Mouse (Mus musculus) MEL (cell line): ENCODE measurements around the gene Il17rc. TPM values are rescaled to one million over a fixed set of nuclear protein-coding genes. Genes with fewer than 3 reads are reported as not detected.

Source experiments
- DNase-seq: peaks from one replicate; pipeline ENCODE4 v3.0.0; 2011; ENCODE audit warnings: low read depth, low spot score
- H3K27ac ChIP-seq: 2 replicates; pipeline ENCODE4 v1.5.1; 2012; ENCODE audit warnings: low read depth, mild to moderate bottlenecking, control low read depth, low read length, moderate library complexity; ENCODE audit not compliant: control insufficient read depth
- H3K27me3 ChIP-seq, 2 experiments: fragments of 150-350 bp in 1 of 2; sonication (generic) in 1 of 2; 2 replicates each; pipeline ENCODE4 v1.6.1; 2012; ENCODE audit warnings: low read length in 2 of 2, mild to moderate bottlenecking in 2 of 2, improper control_type of control experiment in 1 of 2, moderate library complexity in 1 of 2; ENCODE audit not compliant: insufficient read depth in 2 of 2, control insufficient read depth in 1 of 2
- H3K36me3 ChIP-seq, 2 experiments: 2 replicates each; pipeline ENCODE4 v1.6.1; 2012 to 2014; ENCODE audit warnings: low read length in 2 of 2, improper control_type of control experiment in 1 of 2, inconsistent platforms in 1 of 2, mild to moderate bottlenecking in 1 of 2; ENCODE audit not compliant: insufficient read depth in 2 of 2, control insufficient read depth in 1 of 2
- H3K4me1 ChIP-seq, 2 experiments: fragments of 150-350 bp in 1 of 2; sonication (generic) in 1 of 2; 2 replicates each; pipeline ENCODE4 v1.6.1; 2012; ENCODE audit warnings: low read length in 2 of 2, improper control_type of control experiment in 1 of 2, mild to moderate bottlenecking in 1 of 2; ENCODE audit not compliant: insufficient read depth in 2 of 2, control insufficient read depth in 1 of 2
- H3K4me3 ChIP-seq, 2 experiments: fragments of 150-350 bp in 1 of 2; sonication (generic) in 1 of 2; 2 replicates each; pipeline ENCODE4 v1.5.1; 2012; ENCODE audit warnings: low read depth in 2 of 2, low read length in 2 of 2, mild to moderate bottlenecking in 2 of 2, moderate library complexity in 2 of 2, control low read depth in 1 of 2, improper control_type of control experiment in 1 of 2; ENCODE audit not compliant: control insufficient read depth in 1 of 2, insufficient read depth in 1 of 2
- H3K79me2 ChIP-seq: 2 replicates; pipeline ENCODE4 v1.6.1; 2012; ENCODE audit warnings: mild to moderate bottlenecking, low read length, moderate library complexity; ENCODE audit not compliant: control insufficient read depth, poor library complexity, insufficient read depth
- H3K9ac ChIP-seq: 2 replicates; pipeline ENCODE4 v1.6.1; 2012; ENCODE audit warnings: low read depth, mild to moderate bottlenecking, control low read depth, low read length, moderate library complexity; ENCODE audit not compliant: control insufficient read depth, poor library complexity, severe bottlenecking
- H3K9me3 ChIP-seq: fragments of 150-350 bp; sonication (generic); replicated peaks from 2 replicates; pipeline ENCODE4 v1.6.1; 2012; ENCODE audit warnings: mild to moderate bottlenecking, low read length, improper control_type of control experiment, moderate library complexity; ENCODE audit not compliant: insufficient read depth
- BHLHE40 ChIP-seq: IDR thresholded peaks from 2 replicates; pipeline ENCODE4 v1.6.1; 2012; ENCODE audit warnings: low read depth, mild to moderate bottlenecking, inconsistent platforms, low read length, improper control_type of control experiment, borderline replicate concordance
- E2F4 ChIP-seq: IDR thresholded peaks from 2 replicates; pipeline ENCODE4 v1.6.1; 2011; ENCODE audit warnings: low read depth, low read length, improper control_type of control experiment, borderline replicate concordance
- ELF1 ChIP-seq: IDR thresholded peaks from 2 replicates; pipeline ENCODE4 v1.6.1; 2014; ENCODE audit warnings: low read depth, mild to moderate bottlenecking, inconsistent platforms, low read length, improper control_type of control experiment, moderate library complexity
- GABPA ChIP-seq: IDR thresholded peaks from 2 replicates; pipeline ENCODE4 v1.6.1; 2012; ENCODE audit warnings: low read depth, mild to moderate bottlenecking, inconsistent platforms, low read length, improper control_type of control experiment, moderate library complexity
- JUND ChIP-seq: IDR thresholded peaks from 2 replicates; pipeline ENCODE4 v1.6.1; 2011; ENCODE audit warnings: low read depth, mild to moderate bottlenecking, improper control_type of control experiment, low read length
- KAT2A ChIP-seq: conservative IDR thresholded peaks from 2 replicates; pipeline ENCODE4 v1.6.1; 2012; ENCODE audit warnings: low read depth, low read length, improper control_type of control experiment, inconsistent platforms
- MAX ChIP-seq: IDR thresholded peaks from 2 replicates; pipeline ENCODE4 v1.6.1; 2011; ENCODE audit warnings: low read length, improper control_type of control experiment
- MEF2A ChIP-seq: IDR thresholded peaks from 2 replicates; pipeline ENCODE4 v1.6.1; 2014; ENCODE audit warnings: low read depth, mild to moderate bottlenecking, inconsistent platforms, low read length, improper control_type of control experiment; ENCODE audit not compliant: poor library complexity, insufficient replicate concordance, severe bottlenecking; ENCODE audit errors: extremely low read depth
- MYB ChIP-seq: IDR thresholded peaks from 2 replicates; pipeline ENCODE4 v1.6.1; 2011; ENCODE audit warnings: mild to moderate bottlenecking, low read depth, low read length, improper control_type of control experiment
- MYC ChIP-seq: IDR thresholded peaks from 2 replicates; pipeline ENCODE4 v1.6.1; 2011; ENCODE audit warnings: low read depth, mild to moderate bottlenecking, low read length, improper control_type of control experiment, moderate library complexity
- NRF1 ChIP-seq: IDR thresholded peaks from 2 replicates; pipeline ENCODE4 v1.6.1; 2014; ENCODE audit warnings: low read depth, mild to moderate bottlenecking, inconsistent platforms, low read length, improper control_type of control experiment, moderate library complexity; ENCODE audit not compliant: poor library complexity, insufficient read depth, severe bottlenecking
- POLR2A ChIP-seq, 2 experiments: IDR thresholded peaks; 2 replicates each; pipeline ENCODE4 v1.6.1; 2011 to 2012; ENCODE audit warnings: low read length in 2 of 2, mild to moderate bottlenecking in 2 of 2, control low read depth in 1 of 2, improper control_type of control experiment in 1 of 2, low read depth in 1 of 2, moderate library complexity in 1 of 2; ENCODE audit not compliant: control insufficient read depth in 1 of 2, insufficient read depth in 1 of 2, poor library complexity in 1 of 2
- POLR2AphosphoS2 ChIP-seq: IDR thresholded peaks from 2 replicates; pipeline ENCODE4 v1.6.1; 2011; ENCODE audit warnings: low read length, improper control_type of control experiment
- RAD21 ChIP-seq: IDR thresholded peaks from 2 replicates; pipeline ENCODE4 v1.6.1; 2011; ENCODE audit warnings: mild to moderate bottlenecking, low read depth, low read length, improper control_type of control experiment
- RCOR1 ChIP-seq: IDR thresholded peaks from 2 replicates; pipeline ENCODE4 v1.6.1; 2012; ENCODE audit warnings: low read depth, mild to moderate bottlenecking, inconsistent platforms, low read length, improper control_type of control experiment
- SIN3A ChIP-seq: IDR thresholded peaks from 2 replicates; pipeline ENCODE4 v1.6.1; 2012; ENCODE audit warnings: low read length, improper control_type of control experiment, inconsistent platforms
- SMC3 ChIP-seq: IDR thresholded peaks from 2 replicates; pipeline ENCODE4 v1.6.1; 2011; ENCODE audit warnings: low read depth, low read length, improper control_type of control experiment
- TBP ChIP-seq: IDR thresholded peaks from 2 replicates; pipeline ENCODE4 v1.8.0; 2011; ENCODE audit warnings: low read depth, low read length, improper control_type of control experiment
- UBTF ChIP-seq: IDR thresholded peaks from 2 replicates; pipeline ENCODE4 v1.6.1; 2012; ENCODE audit warnings: low read depth, mild to moderate bottlenecking, inconsistent platforms, low read length, improper control_type of control experiment, moderate library complexity, borderline replicate concordance; ENCODE audit not compliant: insufficient read depth
- ZC3H11A ChIP-seq: IDR thresholded peaks from 2 replicates; pipeline ENCODE4 v1.6.1; 2012; ENCODE audit warnings: low read depth, mild to moderate bottlenecking, inconsistent platforms, low read length, improper control_type of control experiment
- polyA plus RNA-seq, 2 experiments: library from polyadenylated mRNA; stranded (reverse) in 1 of 2; unstranded in 1 of 2; fragments of >175 nt in 1 of 2; fragments of >200 nt in 1 of 2; gene quantifications; 2 replicates each; pipeline versions ENCODE4 v1.2.1 to v1.2.4; 2012; ENCODE audit warnings: low replicate concordance in 2 of 2, low read depth in 1 of 2; ENCODE audit not compliant: insufficient read length in 2 of 2, insufficient read depth in 1 of 2, missing spikeins in 1 of 2
- total RNA-seq: library from RNA; depleted of rRNA; stranded (reverse); fragments of 300-350 nt; gene quantifications from 2 replicates; pipeline ENCODE4 v1.2.3, GENCODE M21; 2012

Gene Il17rc
- total and polyA plus RNA-seq, 3 experiments, result 1.2 to 1.8 TPM; not detected in 1

DNA sequence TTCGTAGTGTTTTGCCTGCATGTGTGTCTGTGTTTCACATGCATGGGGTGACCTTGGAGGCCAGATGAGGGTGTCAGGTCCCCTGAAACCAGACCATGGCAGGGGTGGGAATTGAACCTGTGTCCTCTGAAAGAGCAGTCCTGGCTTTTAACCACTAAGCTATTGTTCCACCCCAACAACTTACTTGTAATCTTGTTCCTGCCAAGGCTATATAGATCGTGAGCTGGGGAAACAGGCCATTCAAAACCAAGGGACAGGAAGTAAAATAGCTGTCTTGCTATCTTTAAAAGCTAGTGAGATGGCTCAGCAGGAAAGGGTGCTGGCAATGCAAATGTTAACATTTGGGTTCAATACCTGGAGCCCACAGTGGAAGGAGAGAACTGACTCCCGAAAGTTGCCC is 41.3 kb upstream of the Il17rc start:
- Histone ChIP-seq H3K36me3 (no peaks in the 10 kb centered on the region), H3K27ac (no peak overlapping the region), H3K79me2 (no peaks in the 10 kb centered on the region), H3K9ac (no peak overlapping the region), H3K9me3 (no peaks in the 10 kb centered on the region), H3K4me3 (no peak overlapping the region), H3K27me3 (no peaks in the 10 kb centered on the region), H3K4me1 (peaks cover 0 to 7% of the 10 kb centered on the region in 2 experiments; a peak in 3 of 4 replicates)
- DNase-seq, result no peak
- TF ChIP-seq NRF1 (no peak), BHLHE40 (no peak), TBP (peak; percentile 91)

DNA sequence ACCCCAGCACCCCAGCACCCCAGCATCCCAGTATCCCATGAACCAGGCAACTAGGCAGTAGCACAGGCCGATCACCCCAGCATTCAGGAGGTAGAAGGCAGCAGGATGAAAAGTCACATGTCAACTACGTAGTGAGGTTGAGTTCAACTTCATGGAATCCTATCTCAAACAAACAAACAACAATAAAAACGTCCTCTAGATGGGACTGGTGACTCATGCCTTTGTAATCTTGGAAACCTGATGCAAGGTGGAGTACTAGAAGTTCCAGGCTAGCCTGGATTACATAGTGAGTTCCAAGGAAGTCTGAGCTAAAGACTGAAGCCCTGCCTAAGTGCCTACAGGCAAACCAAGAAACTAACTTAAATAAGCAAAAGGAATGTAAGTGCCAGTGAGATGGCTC is 40.4 kb upstream of the Il17rc start:
- H3K36me3 ChIP-seq, result no peaks in the 10 kb centered on the region
- H3K4me1 ChIP-seq, result peaks cover 0 to 3% of the 10 kb centered on the region in 2 experiments; a peak in 1 of 4 replicates
- H3K27me3 ChIP-seq, result no peaks in the 10 kb centered on the region
- no peak for TF ChIP-seq JUND
- TF ChIP-seq MAX, result no peak
- TF ChIP-seq ELF1, result no peak
- TF ChIP-seq SIN3A, result no peak
- TF ChIP-seq SMC3, result no peak
- no peak for TF ChIP-seq MYB
- no peak for TF ChIP-seq ZC3H11A
- TF ChIP-seq GABPA, result no peak
- no peak for TF ChIP-seq POLR2A (IDR thresholded peaks at IDR 0.05; ENCODE audit: control insufficient read depth in 1 of 2, insufficient read depth in 1 of 2, low read depth in 1 of 2, low read length in 2 of 2, poor library complexity in 1 of 2)
- TF ChIP-seq MEF2A, result no peak
- TF ChIP-seq MYC, result no peak
- TF ChIP-seq RCOR1, result no peak
- TF ChIP-seq UBTF, result no peak
- no peak for TF ChIP-seq BHLHE40
- TF ChIP-seq RAD21, result no peak
- TF ChIP-seq KAT2A, result no peak
- TF ChIP-seq NRF1, result no peak
- no peak for TF ChIP-seq POLR2AphosphoS2
- no peak for TF ChIP-seq E2F4
- no peaks in the 10 kb centered on the region for H3K9me3 ChIP-seq
- no peak for DNase-seq
- no peak overlapping the region for H3K27ac ChIP-seq
- H3K4me3 ChIP-seq, result no peak overlapping the region
- H3K79me2 ChIP-seq, result no peaks in the 10 kb centered on the region
- H3K9ac ChIP-seq, result no peak overlapping the region
